Comparison of ENCODE assay signal across 8 mouse cellular contexts in genomic region chr7:115411456-115411855, GRCm38 (mm10).
A peak's percentile ranks its signal among the peaks of the same experiment; 100 is the strongest.
DNase-seq lines count a peak whose midpoint lies in the region; ATAC-seq and TF ChIP-seq lines count a peak whose summit lies in the region.

No protein-coding gene starts in this region.

- H3K4me1 ChIP-seq in intestine, embryonic 16.5 days (ENCODE audit: control insufficient read depth, insufficient read depth, low read length): no peaks in the 10 kb centered on the region
- no peaks in the 10 kb centered on the region for H3K4me1 ChIP-seq in intestine, postnatal 0 days (replicated peaks; ENCODE audit: control insufficient read depth, insufficient read depth, low read length)
- H3K4me1 ChIP-seq in embryonic facial prominence, embryonic 10.5 days: peaks cover 28% of the 10 kb centered on the region
- H3K4me1 ChIP-seq in limb, embryonic 14.5 days (ENCODE audit: control insufficient read depth, insufficient read depth, low read length): peaks cover 29% of the 10 kb centered on the region

- no peaks in the 10 kb centered on the region for H3K9me3 ChIP-seq in intestine, embryonic 16.5 days (ENCODE audit: control insufficient read depth, low read length)
- no peaks in the 10 kb centered on the region for H3K9me3 ChIP-seq in intestine, postnatal 0 days (ENCODE audit: control insufficient read depth)
- H3K9me3 ChIP-seq in embryonic facial prominence, embryonic 10.5 days: no peaks in the 10 kb centered on the region
- no peaks in the 10 kb centered on the region for H3K9me3 ChIP-seq in limb, embryonic 14.5 days (ENCODE audit: control insufficient read depth, low read length)

- no peak overlapping the region for H3K4me2 ChIP-seq in intestine, embryonic 16.5 days (ENCODE audit: low read depth, low read length)
- no peak overlapping the region for H3K4me2 ChIP-seq in intestine, postnatal 0 days (replicated peaks; ENCODE audit: low read depth)
- no peak overlapping the region; the same call in 1 of the 2 replicates for H3K4me2 ChIP-seq in limb, embryonic 14.5 days (replicated peaks; ENCODE audit: low read depth, low read length, severe bottlenecking)

- 75% methylated on average over 2 of the region's 2 CpGs for WGBS in intestine, embryonic 16.5 days
- 77% methylated on average over 2 of the region's 2 CpGs for WGBS in intestine, postnatal 0 days
- 37% methylated on average over 2 of the region's 2 CpGs for WGBS in embryonic facial prominence, embryonic 10.5 days
- WGBS in limb, embryonic 14.5 days: 42% methylated on average over 2 of the region's 2 CpGs

- no peak overlapping the region for H3K4me3 ChIP-seq in intestine, embryonic 16.5 days (ENCODE audit: low read length)
- H3K4me3 ChIP-seq in intestine, postnatal 0 days (ENCODE audit: low read depth, low read length): no peak overlapping the region
- H3K4me3 ChIP-seq in embryonic facial prominence, embryonic 10.5 days: no peak overlapping the region
- H3K4me3 ChIP-seq in limb, embryonic 14.5 days (replicated peaks; ENCODE audit: low read length): no peak overlapping the region

- TF ChIP-seq POLR2A in limb, embryonic 14.5 days (IDR thresholded peaks at IDR 0.05; ENCODE audit: borderline replicate concordance, extremely low read depth, insufficient read depth, insufficient read length): no peak

- no peak overlapping the region for H3K9ac ChIP-seq in intestine, embryonic 16.5 days (ENCODE audit: low read depth, low read length)
- H3K9ac ChIP-seq in intestine, postnatal 0 days (ENCODE audit: low read depth, low read length): no peak overlapping the region
- no peak overlapping the region for H3K9ac ChIP-seq in limb, embryonic 14.5 days (ENCODE audit: low read depth, low read length, severe bottlenecking)

- TF ChIP-seq CTCF in intestine, postnatal 0 days (IDR thresholded peaks at IDR 0.05; ENCODE audit: low read depth): no peak

- H3K36me3 ChIP-seq in intestine, embryonic 16.5 days (ENCODE audit: control insufficient read depth, insufficient read depth, low read length): no peaks in the 10 kb centered on the region
- no peaks in the 10 kb centered on the region for H3K36me3 ChIP-seq in intestine, postnatal 0 days (ENCODE audit: control insufficient read depth, insufficient read depth)
- H3K36me3 ChIP-seq in embryonic facial prominence, embryonic 10.5 days (replicated peaks): no peaks in the 10 kb centered on the region
- H3K36me3 ChIP-seq in limb, embryonic 14.5 days (ENCODE audit: control insufficient read depth, insufficient read depth, low read length): no peaks in the 10 kb centered on the region

- DNase-seq in Muller cell, postnatal 12 days (ENCODE audit: inconsistent ontology term): peak; percentile 64
- DNase-seq in embryonic facial prominence, embryonic 10.5 days (ENCODE audit: low spot score): no peak
- peak; percentile 81 for DNase-seq in limb, embryonic 14.5 days (ENCODE audit: low spot score)
- no peak for DNase-seq in layer of hippocampus, adult 18-20 months (ENCODE audit: low spot score in 2 of 2)
- DNase-seq in urinary bladder, adult 18-20 months (ENCODE audit: low spot score in 2 of 2): no peak
- no peak for DNase-seq in right cerebral cortex, adult 18-20 months

- no peak overlapping the region for H3K27ac ChIP-seq in intestine, embryonic 16.5 days (ENCODE audit: low read length)
- no peak overlapping the region for H3K27ac ChIP-seq in intestine, postnatal 0 days (ENCODE audit: low read depth, low read length)
- peak overlapping the region; percentile 59; the same call in 1 of the 2 replicates for H3K27ac ChIP-seq in embryonic facial prominence, embryonic 10.5 days (replicated peaks)
- peak overlapping the region; percentile 29; the same call in 1 of the 2 replicates for H3K27ac ChIP-seq in limb, embryonic 14.5 days (replicated peaks; ENCODE audit: low read depth, low read length)

- H3K27me3 ChIP-seq in intestine, embryonic 16.5 days (replicated peaks; ENCODE audit: control insufficient read depth, insufficient read depth, low read length): no peaks in the 10 kb centered on the region
- no peaks in the 10 kb centered on the region for H3K27me3 ChIP-seq in intestine, postnatal 0 days (replicated peaks; ENCODE audit: control insufficient read depth, insufficient read depth, low read length)
- peaks cover 20% of the 10 kb centered on the region for H3K27me3 ChIP-seq in embryonic facial prominence, embryonic 10.5 days (replicated peaks; ENCODE audit: low read depth, poor library complexity, severe bottlenecking)
- H3K27me3 ChIP-seq in limb, embryonic 14.5 days (ENCODE audit: control insufficient read depth, insufficient read depth, low read length): no peaks in the 10 kb centered on the region

- ATAC-seq in intestine, embryonic 16.5 days: 0 out of 2 replicates have a peak, but pooled peaks have one; percentile 33
- ATAC-seq in intestine, postnatal 0 days: no peak
- ATAC-seq in limb, embryonic 14.5 days (ENCODE audit: low FRiP score, low read depth): peak; percentile 57

Comparison
In these comparisons a context has a peak if more than half of its experiments do, and no peak if none do; other contexts are left out.
1. H3K27ac ChIP-seq: peak in embryonic facial prominence, embryonic 10.5 days (single experiment) and limb, embryonic 14.5 days (single experiment); none in intestine, embryonic 16.5 days (single experiment) and intestine, postnatal 0 days (single experiment).
2. DNase-seq: peak in Muller cell, postnatal 12 days (single experiment) and limb, embryonic 14.5 days (single experiment); none in embryonic facial prominence, embryonic 10.5 days (single experiment), layer of hippocampus, adult 18-20 months (0 of 2), urinary bladder, adult 18-20 months (0 of 2) and right cerebral cortex, adult 18-20 months (single experiment).